Mouse (Mus musculus): ENCODE measurements at regions not wholly inside any gene's neighbourhood (a gene's known extent, or its start where the extent isn't known, plus 50 kb on each side); places are given as distances from the start of the nearest gene placed in this dataset.

- WGBS: 60% methylated on average over 4 of the region's 4 CpGs
Measured at GRCm38 (mm10) chr13:43952491-43952890, 167.9 kb downstream of the Cd83 start.

GRCm38 (mm10) chr13:43952972-43953592 lies 168.5 kb downstream of the Cd83 start:
- 83% methylated on average over 5 of the region's 5 CpGs for WGBS
- no peak overlapping the region for H3K27ac ChIP-seq (ENCODE audit: low read length)

More at GRCm38 (mm10) chr13:43952491-43952890, 167.9 kb downstream of the Cd83 start:
- Histone ChIP-seq H3K4me1 (ENCODE audit: control insufficient read depth, insufficient read depth, low read length) (no peaks in the 10 kb centered on the region), H3K27me3 (ENCODE audit: control insufficient read depth, insufficient read depth, low read length) (no peaks in the 10 kb centered on the region; the same call in 1 of the 2 replicates), H3K36me3 (ENCODE audit: control insufficient read depth, insufficient read depth, low read length) (no peaks in the 10 kb centered on the region), H3K9me3 (ENCODE audit: control insufficient read depth, low read depth, low read length) (no peaks in the 10 kb centered on the region), H3K27ac (ENCODE audit: low read length) (no peak overlapping the region), H3K4me3 (ENCODE audit: low read depth, low read length) (no peak overlapping the region), H3K4me2 (replicated peaks; ENCODE audit: low read depth, low read length) (no peak overlapping the region), H3K9ac (replicated peaks; ENCODE audit: low read depth, low read length) (no peak overlapping the region)
- ATAC-seq (ENCODE audit: insufficient number of reproducible peaks, insufficient read depth, low FRiP score, low read depth): no peak

DNA sequence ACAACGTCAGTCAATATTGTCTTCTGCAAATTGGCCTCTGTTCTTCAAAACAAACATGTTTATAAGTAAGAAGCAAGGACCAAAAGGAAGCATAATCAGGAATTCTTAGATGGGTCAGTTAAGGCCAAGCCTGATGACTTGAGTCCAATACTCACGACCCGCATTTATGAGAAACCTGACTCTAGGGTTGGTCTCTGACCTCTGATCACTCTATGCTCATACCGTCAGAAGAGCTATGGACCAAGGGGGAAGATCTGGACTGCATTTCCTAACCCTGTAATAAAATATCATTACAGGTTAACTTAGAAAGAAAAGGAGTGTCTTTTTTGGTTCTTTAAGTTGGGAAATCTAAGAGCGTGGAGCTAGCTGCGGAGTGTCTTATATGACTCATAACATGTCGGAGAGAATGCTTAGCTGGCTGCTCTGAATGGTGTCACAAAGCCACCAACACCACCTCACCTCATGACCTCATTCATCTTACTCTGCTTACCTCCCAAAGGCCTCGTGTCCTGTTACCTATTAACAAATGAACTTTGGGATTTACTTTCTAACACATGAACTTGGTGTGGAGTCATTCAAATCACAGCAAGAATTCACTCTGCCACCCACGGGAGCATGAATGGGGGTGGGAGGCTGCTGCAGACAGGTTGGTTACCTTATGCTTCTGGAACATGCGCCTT lies 170.3 kb downstream of the Cd83 start:
- Histone ChIP-seq H3K27ac (ENCODE audit: low read length) (no peak overlapping the region), H3K9ac (replicated peaks; ENCODE audit: low read depth, low read length) (no peak overlapping the region), H3K27me3 (ENCODE audit: control insufficient read depth, insufficient read depth, low read length) (no peaks in the 10 kb centered on the region; the same call in 1 of the 2 replicates), H3K4me3 (ENCODE audit: low read depth, low read length) (no peak overlapping the region), H3K36me3 (ENCODE audit: control insufficient read depth, insufficient read depth, low read length) (no peaks in the 10 kb centered on the region), H3K4me2 (replicated peaks; ENCODE audit: low read depth, low read length) (no peak overlapping the region), H3K9me3 (ENCODE audit: control insufficient read depth, low read depth, low read length) (no peaks in the 10 kb centered on the region), H3K4me1 (ENCODE audit: control insufficient read depth, insufficient read depth, low read length) (no peaks in the 10 kb centered on the region)
- WGBS: 77% methylated on average over 10 of the region's 10 CpGs
- ATAC-seq (ENCODE audit: insufficient number of reproducible peaks, insufficient read depth, low FRiP score, low read depth): no peak

More at GRCm38 (mm10) chr13:43952972-43953592, 168.5 kb downstream of the Cd83 start:
- ATAC-seq (ENCODE audit: insufficient number of reproducible peaks, insufficient read depth, low FRiP score, low read depth): no peak
- H3K4me3 ChIP-seq (ENCODE audit: low read depth, low read length): no peak overlapping the region
- H3K4me1 ChIP-seq (ENCODE audit: control insufficient read depth, insufficient read depth, low read length): no peaks in the 10 kb centered on the region
- H3K9ac ChIP-seq (replicated peaks; ENCODE audit: low read depth, low read length): no peak overlapping the region
- no peaks in the 10 kb centered on the region for H3K36me3 ChIP-seq (ENCODE audit: control insufficient read depth, insufficient read depth, low read length)
- H3K27me3 ChIP-seq (ENCODE audit: control insufficient read depth, insufficient read depth, low read length): no peaks in the 10 kb centered on the region; the same call in 1 of the 2 replicates
- no peaks in the 10 kb centered on the region for H3K9me3 ChIP-seq (ENCODE audit: control insufficient read depth, low read depth, low read length)
- H3K4me2 ChIP-seq (replicated peaks; ENCODE audit: low read depth, low read length): no peak overlapping the region

DNA sequence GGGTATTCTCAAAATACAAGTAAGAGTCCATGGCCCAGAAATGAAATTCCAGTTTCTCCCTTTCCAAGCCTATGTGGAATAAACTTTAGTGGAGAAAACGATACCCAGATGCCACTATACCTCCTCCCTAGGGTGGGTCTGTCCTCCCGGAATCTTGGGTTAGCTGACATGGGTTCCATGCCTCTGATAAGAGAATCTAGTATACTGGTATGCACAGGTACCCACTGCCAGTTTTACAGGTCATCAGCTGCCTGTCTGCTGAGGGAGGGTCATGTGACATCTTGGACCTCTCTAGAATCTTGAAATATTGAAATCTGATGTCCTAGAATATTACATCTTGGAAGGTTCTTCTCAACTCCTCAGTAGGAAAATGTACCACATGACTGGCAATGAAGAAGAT lies 172.5 kb downstream of the Cd83 start:
- H3K4me1 ChIP-seq (ENCODE audit: control insufficient read depth, insufficient read depth, low read length): no peaks in the 10 kb centered on the region
- WGBS: 94% methylated on average over 2 of the region's 2 CpGs
- no peak overlapping the region for H3K4me3 ChIP-seq (ENCODE audit: low read depth, low read length)
- no peaks in the 10 kb centered on the region for H3K27me3 ChIP-seq (ENCODE audit: control insufficient read depth, insufficient read depth, low read length)
- no peaks in the 10 kb centered on the region for H3K9me3 ChIP-seq (ENCODE audit: control insufficient read depth, low read depth, low read length)
- ATAC-seq (ENCODE audit: insufficient number of reproducible peaks, insufficient read depth, low FRiP score, low read depth): no peak
- H3K27ac ChIP-seq (ENCODE audit: low read length): no peak overlapping the region
- H3K9ac ChIP-seq (replicated peaks; ENCODE audit: low read depth, low read length): no peak overlapping the region
- H3K4me2 ChIP-seq (replicated peaks; ENCODE audit: low read depth, low read length): no peak overlapping the region
- no peaks in the 10 kb centered on the region for H3K36me3 ChIP-seq (ENCODE audit: control insufficient read depth, insufficient read depth, low read length)

DNA sequence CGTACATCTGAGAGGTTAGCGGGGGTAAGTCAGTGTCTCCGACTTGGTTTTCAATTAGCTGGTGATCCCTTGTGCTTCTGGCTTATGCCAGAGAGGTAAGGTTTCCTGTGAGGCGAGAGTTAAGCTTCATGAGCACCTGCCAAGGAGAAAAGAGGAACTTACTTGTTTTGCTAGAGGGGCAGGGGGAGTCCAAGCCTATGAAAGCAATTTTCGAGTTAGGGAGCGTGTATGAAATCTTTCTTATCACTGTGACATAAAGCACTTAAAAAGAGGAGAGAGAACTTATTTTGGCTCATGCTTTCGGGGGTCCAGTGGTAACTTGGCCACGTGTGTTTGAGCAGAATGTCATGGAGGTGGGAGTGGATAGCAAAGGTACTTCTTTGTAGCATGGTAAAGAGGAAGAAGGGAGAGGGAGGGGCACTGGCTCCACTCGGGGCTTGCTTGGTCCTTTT lies 174.6 kb downstream of the Cd83 start:
- Histone ChIP-seq H3K27me3 (ENCODE audit: control insufficient read depth, insufficient read depth, low read length) (no peaks in the 10 kb centered on the region), H3K4me2 (replicated peaks; ENCODE audit: low read depth, low read length) (no peak overlapping the region), H3K9me3 (ENCODE audit: control insufficient read depth, low read depth, low read length) (no peaks in the 10 kb centered on the region), H3K36me3 (ENCODE audit: control insufficient read depth, insufficient read depth, low read length) (no peaks in the 10 kb centered on the region), H3K9ac (replicated peaks; ENCODE audit: low read depth, low read length) (no peak overlapping the region), H3K4me1 (ENCODE audit: control insufficient read depth, insufficient read depth, low read length) (no peaks in the 10 kb centered on the region), H3K27ac (ENCODE audit: low read length) (no peak overlapping the region), H3K4me3 (ENCODE audit: low read depth, low read length) (no peak overlapping the region)
- no peak for ATAC-seq (ENCODE audit: insufficient number of reproducible peaks, insufficient read depth, low FRiP score, low read depth)
- 54% methylated on average over 9 of the region's 9 CpGs for WGBS

DNA sequence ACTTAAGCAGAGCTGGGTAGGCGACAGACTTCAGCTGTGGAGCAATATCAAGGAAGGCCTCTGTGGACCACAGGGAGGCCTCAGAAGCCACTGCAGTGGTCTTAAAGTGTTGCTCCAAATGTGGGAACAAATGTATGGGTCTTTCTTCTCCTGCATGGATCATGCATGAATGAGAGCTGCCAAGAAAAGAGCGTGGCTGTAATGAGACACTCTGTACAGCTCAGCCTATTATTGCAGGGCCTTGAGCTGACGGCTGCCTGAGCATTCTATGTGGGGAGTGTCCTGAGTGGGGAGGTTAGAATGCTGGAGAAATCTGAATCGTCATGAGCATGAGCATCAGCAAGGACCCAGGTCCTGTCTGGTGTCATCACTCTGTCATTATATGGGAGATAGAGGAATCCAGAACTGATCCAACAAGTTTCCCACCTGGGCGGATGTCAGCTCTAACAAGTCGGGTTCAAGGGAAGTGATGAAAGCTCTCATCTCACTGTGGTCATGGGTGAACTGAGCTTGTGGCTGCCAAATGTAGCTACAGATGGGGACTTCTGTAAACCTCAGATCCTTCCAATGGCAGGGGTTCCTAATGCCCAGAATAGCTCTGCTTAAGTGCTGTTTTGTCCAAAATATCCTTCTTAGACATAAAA lies 176.6 kb downstream of the Cd83 start:
- no peak overlapping the region for H3K4me3 ChIP-seq (ENCODE audit: low read depth, low read length)
- WGBS: 85% methylated on average over 6 of the region's 6 CpGs
- H3K4me1 ChIP-seq (ENCODE audit: control insufficient read depth, insufficient read depth, low read length): 0 out of 2 replicates have a peak, but pooled peaks cover 4% of the 10 kb centered on the region
- H3K9ac ChIP-seq (replicated peaks; ENCODE audit: low read depth, low read length): no peak overlapping the region
- no peak overlapping the region for H3K4me2 ChIP-seq (replicated peaks; ENCODE audit: low read depth, low read length)
- ATAC-seq (ENCODE audit: insufficient number of reproducible peaks, insufficient read depth, low FRiP score, low read depth): no peak
- no peak overlapping the region for H3K27ac ChIP-seq (ENCODE audit: low read length)
- H3K9me3 ChIP-seq (ENCODE audit: control insufficient read depth, low read depth, low read length): no peaks in the 10 kb centered on the region
- no peaks in the 10 kb centered on the region for H3K36me3 ChIP-seq (ENCODE audit: control insufficient read depth, insufficient read depth, low read length)
- no peaks in the 10 kb centered on the region for H3K27me3 ChIP-seq (ENCODE audit: control insufficient read depth, insufficient read depth, low read length)

DNA sequence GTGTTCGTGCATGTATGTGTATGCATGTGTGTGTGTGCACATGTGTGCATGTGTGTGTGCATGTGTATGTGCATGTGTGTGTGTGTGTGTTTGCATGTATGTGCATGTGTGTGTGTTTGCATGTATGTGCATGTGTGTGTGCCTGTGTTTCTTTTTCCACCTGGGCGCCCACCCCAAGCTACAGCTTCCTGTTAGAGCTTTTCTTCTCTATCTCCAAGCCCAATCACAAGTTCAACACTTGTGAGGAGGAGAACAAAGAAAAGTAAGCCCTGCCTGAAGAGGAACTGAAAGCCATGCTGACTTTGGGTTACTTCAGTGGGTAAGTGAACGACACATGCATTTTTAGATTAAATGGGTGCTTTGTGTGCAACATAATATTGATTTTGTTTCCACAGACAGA lies 177.4 kb downstream of the Cd83 start:
- 0 out of 2 replicates have a peak, but pooled peaks cover 4% of the 10 kb centered on the region for H3K4me1 ChIP-seq (ENCODE audit: control insufficient read depth, insufficient read depth, low read length)
- no peak for ATAC-seq (ENCODE audit: insufficient number of reproducible peaks, insufficient read depth, low FRiP score, low read depth)
- H3K27me3 ChIP-seq (ENCODE audit: control insufficient read depth, insufficient read depth, low read length): no peaks in the 10 kb centered on the region
- H3K36me3 ChIP-seq (ENCODE audit: control insufficient read depth, insufficient read depth, low read length): no peaks in the 10 kb centered on the region
- H3K9ac ChIP-seq (replicated peaks; ENCODE audit: low read depth, low read length): no peak overlapping the region
- no peaks in the 10 kb centered on the region for H3K9me3 ChIP-seq (ENCODE audit: control insufficient read depth, low read depth, low read length)
- H3K27ac ChIP-seq (ENCODE audit: low read length): no peak overlapping the region
- no peak overlapping the region for H3K4me2 ChIP-seq (replicated peaks; ENCODE audit: low read depth, low read length)
- WGBS: 74% methylated on average over 3 of the region's 3 CpGs
- H3K4me3 ChIP-seq (ENCODE audit: low read depth, low read length): no peak overlapping the region

- no peak overlapping the region for H3K9ac ChIP-seq (replicated peaks; ENCODE audit: low read depth, low read length)
- H3K27ac ChIP-seq (ENCODE audit: low read length): no peak overlapping the region
- H3K4me3 ChIP-seq (ENCODE audit: low read depth, low read length): no peak overlapping the region
- ATAC-seq (ENCODE audit: insufficient number of reproducible peaks, insufficient read depth, low FRiP score, low read depth): no peak
- H3K27me3 ChIP-seq (ENCODE audit: control insufficient read depth, insufficient read depth, low read length): no peaks in the 10 kb centered on the region
- no peak overlapping the region for H3K4me2 ChIP-seq (replicated peaks; ENCODE audit: low read depth, low read length)
- H3K4me1 ChIP-seq (ENCODE audit: control insufficient read depth, insufficient read depth, low read length): 0 out of 2 replicates have a peak, but pooled peaks cover 4% of the 10 kb centered on the region
- no peaks in the 10 kb centered on the region for H3K36me3 ChIP-seq (ENCODE audit: control insufficient read depth, insufficient read depth, low read length)
- no peaks in the 10 kb centered on the region for H3K9me3 ChIP-seq (ENCODE audit: control insufficient read depth, low read depth, low read length)
- WGBS: 62% methylated on average over 3 of the region's 3 CpGs
Measured at GRCm38 (mm10) chr13:43963321-43963720, 178.7 kb downstream of the Cd83 start.

Data from stomach, embryonic 14.5 days (tissue).